Mouse (Mus musculus) stomach, postnatal 0 days (tissue): ENCODE results near the gene Cdca3. TPM values are rescaled to one million over a fixed set of nuclear protein-coding genes. Genes with fewer than 3 reads are reported as not detected.
"Not testable (repeated sequence)": the region's sequence is repeated elsewhere in the genome, so short reads cannot be mapped to it uniquely, and the experiment has no call there.

Experiments used
- ATAC-seq: fragments of 200-750 bp; cut with Nextera tagmentation; 2 replicates; pipeline ENCODE4 v1.8.0; 2017; ENCODE audit not compliant: low FRiP score, low TSS enrichment
- DNase-seq: peaks from one replicate; pipeline ENCODE4 v3.0.0-alpha.2; 2016; ENCODE audit warnings: low spot score
- H3K27ac ChIP-seq: fragments of 300-500 bp; sonication (generic); replicated peaks from 2 replicates; pipeline ENCODE4 v1.5.1; 2014; ENCODE audit warnings: mild to moderate bottlenecking, control low read depth
- H3K27me3 ChIP-seq: fragments of 300-500 bp; sonication (generic); 2 replicates; pipeline ENCODE4 v1.6.1; 2014; ENCODE audit warnings: low read length; ENCODE audit not compliant: control insufficient read depth, insufficient read depth
- H3K36me3 ChIP-seq: fragments of 300-500 bp; sonication (generic); 2 replicates; pipeline ENCODE4 v1.6.1; 2014; ENCODE audit warnings: low read length, mixed read lengths; ENCODE audit not compliant: control insufficient read depth, insufficient read depth
- H3K4me1 ChIP-seq: fragments of 300-500 bp; sonication (generic); replicated peaks from 2 replicates; pipeline ENCODE4 v1.6.1; 2014; ENCODE audit warnings: antibody characterized with exemption; ENCODE audit not compliant: control insufficient read depth, insufficient read depth
- H3K4me2 ChIP-seq: fragments of 300-500 bp; sonication (generic); replicated peaks from 2 replicates; pipeline ENCODE4 v1.6.1; 2014; ENCODE audit warnings: low read depth, mild to moderate bottlenecking, control low read depth, moderate library complexity
- H3K4me3 ChIP-seq: fragments of 300-500 bp; sonication (generic); 2 replicates; pipeline ENCODE4 v1.5.1; 2014; ENCODE audit warnings: low read depth, low read length, control low read depth
- H3K9ac ChIP-seq: fragments of 300-500 bp; sonication (generic); 2 replicates; pipeline ENCODE4 v1.6.1; 2014; ENCODE audit warnings: mild to moderate bottlenecking, low read length, control low read depth, mixed read lengths
- H3K9me3 ChIP-seq: fragments of 300-500 bp; sonication (generic); 2 replicates; pipeline ENCODE4 v1.6.1; 2016; ENCODE audit warnings: low read length; ENCODE audit not compliant: control insufficient read depth
- CTCF ChIP-seq: IDR thresholded peaks from 2 replicates; pipeline ENCODE4 v1.5.1; 2016; ENCODE audit warnings: antibody characterized with exemption, low read depth, mild to moderate bottlenecking, moderate library complexity
- EP300 ChIP-seq: optimal IDR thresholded peaks from 2 replicates; pipeline ENCODE3; 2016; ENCODE audit warnings: antibody characterized with exemption
- WGBS: fragments of 180-500 bp; shearing (Covaris S2); extraction: QIAGEN DNeasy Blood & Tissue Kit; methylation state at CpG from one replicate; pipeline ENCODE4 v1.1.7; 2014; 5-methylcytosine and 5-hydroxymethylcytosine counted together
- polyA plus RNA-seq: library from polyadenylated mRNA; unstranded; fragments of >200 nt; fragmentation: Nextera tagmentation; extraction: Ambion mirVana; gene quantifications from 2 replicates; pipeline ENCODE4 v1.2.1, GENCODE M21; 2015

Cdca3 gene
- polyA plus RNA-seq, 1 experiment from 2014 or later: 52.8 TPM

DNA sequence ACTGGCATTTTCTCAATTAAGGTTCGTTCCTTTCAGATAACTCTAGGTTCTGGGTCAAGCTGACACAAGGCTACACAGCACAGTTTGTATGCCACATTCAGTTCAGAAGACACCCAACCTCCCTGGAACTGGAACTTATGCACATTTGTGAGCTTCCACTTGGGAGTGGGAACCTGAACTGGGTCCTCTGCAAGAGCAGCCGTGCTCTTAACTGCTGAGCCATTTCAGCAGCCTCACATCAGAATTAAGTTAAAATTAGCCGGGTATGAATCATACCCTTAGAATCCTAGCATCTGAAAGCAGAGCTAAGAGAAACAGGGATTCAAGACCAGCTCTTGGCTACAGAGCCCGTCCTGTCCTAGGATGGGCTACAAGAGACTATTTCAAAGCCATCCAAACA, 22.0 kb upstream of the Cdca3 start:
- no peak for TF ChIP-seq EP300
- no peak for TF ChIP-seq CTCF
- H3K9me3 ChIP-seq: no peaks in the 10 kb centered on the region
- no peak for DNase-seq
- no peak overlapping the region for H3K4me2 ChIP-seq
- ATAC-seq: no peak
- 62% methylated on average over 4 of the region's 4 CpGs for WGBS
- H3K4me1 ChIP-seq: peaks cover 2% of the 10 kb centered on the region; the same call in 1 of the 2 replicates
- H3K36me3 ChIP-seq: peaks cover 12% of the 10 kb centered on the region
- no peak overlapping the region for H3K4me3 ChIP-seq
- peak overlapping the region; percentile 95 for H3K27ac ChIP-seq
- H3K27me3 ChIP-seq: no peaks in the 10 kb centered on the region
- H3K9ac ChIP-seq: no peak overlapping the region

GRCm38 (mm10) chr6:124807986-124808357, 21.4 kb upstream of the Cdca3 start:
- H3K27ac ChIP-seq: peak overlapping the region; percentile 95
- peaks cover 12% of the 10 kb centered on the region for H3K36me3 ChIP-seq
- no peak overlapping the region; the same call in 1 of the 2 replicates for H3K9ac ChIP-seq
- ATAC-seq (no peak), DNase-seq (no peak)
- no peaks in the 10 kb centered on the region for H3K27me3 ChIP-seq
- TF ChIP-seq CTCF (no peak), EP300 (no peak)
- peak overlapping the region; percentile 65 for H3K4me3 ChIP-seq
- peaks cover 2% of the 10 kb centered on the region; the same call in 1 of the 2 replicates for H3K4me1 ChIP-seq
- H3K4me2 ChIP-seq: peak overlapping the region; percentile 96
- WGBS: 65% methylated on average over 6 of the region's 6 CpGs
- H3K9me3 ChIP-seq: no peaks in the 10 kb centered on the region

DNA sequence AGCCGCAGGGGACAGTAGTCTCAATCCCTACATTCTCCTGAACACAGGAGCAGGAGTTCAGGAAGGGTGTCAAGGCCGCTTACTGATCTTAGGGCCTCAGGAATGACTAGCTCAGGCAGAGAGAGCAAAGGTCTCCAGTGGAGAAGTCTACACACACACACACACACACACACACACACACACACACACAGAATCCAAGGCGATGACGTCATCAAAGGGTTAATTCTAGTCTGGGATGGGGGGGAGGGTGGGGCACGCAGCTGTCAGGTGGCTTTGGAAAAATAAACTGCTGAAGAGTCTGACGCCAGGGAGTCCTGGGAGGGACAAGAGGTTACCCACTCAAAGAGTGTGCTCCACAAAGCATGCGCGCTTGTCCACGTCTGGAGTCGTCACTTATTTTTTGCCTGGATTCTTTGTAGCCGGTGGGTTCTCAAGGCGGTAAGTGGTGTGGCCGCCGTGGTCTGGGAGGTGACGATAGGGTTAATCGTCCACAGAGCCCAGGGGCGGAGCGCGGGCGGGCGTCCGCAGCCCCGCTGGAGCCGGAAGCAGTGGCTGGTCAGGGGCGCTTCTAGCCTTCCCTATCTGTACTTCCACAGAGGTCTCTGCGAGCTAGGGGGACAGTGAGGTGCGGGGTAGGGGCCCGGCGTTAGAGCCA, 20.9 kb upstream of the Cdca3 start, which contains the start of gene Spsb2:
TSS of gene Spsb2 (plus strand) at position 304 of the 655 bp plus-strand sequence.
- ATAC-seq: peak; percentile 67
- 2% methylated on average over 28 of the region's 29 CpGs for WGBS
- H3K4me2 ChIP-seq: peak within 1 kb of the TSS; percentile 96
- peak within 1 kb of the TSS; percentile 95 for H3K27ac ChIP-seq
- peaks cover 2% of the 10 kb centered on the region; the same call in 1 of the 2 replicates for H3K4me1 ChIP-seq
- peak within 1 kb of the TSS; percentile 78 for H3K9ac ChIP-seq
- TF ChIP-seq CTCF: no peak
- no peak for TF ChIP-seq EP300
- H3K4me3 ChIP-seq: peak within 1 kb of the TSS; percentile 65
- no peaks in the 10 kb centered on the region for H3K27me3 ChIP-seq
- no peaks in the 10 kb centered on the region for H3K9me3 ChIP-seq
- DNase-seq: peak; percentile 87
- H3K36me3 ChIP-seq: peaks cover 12% of the 10 kb centered on the region

DNA sequence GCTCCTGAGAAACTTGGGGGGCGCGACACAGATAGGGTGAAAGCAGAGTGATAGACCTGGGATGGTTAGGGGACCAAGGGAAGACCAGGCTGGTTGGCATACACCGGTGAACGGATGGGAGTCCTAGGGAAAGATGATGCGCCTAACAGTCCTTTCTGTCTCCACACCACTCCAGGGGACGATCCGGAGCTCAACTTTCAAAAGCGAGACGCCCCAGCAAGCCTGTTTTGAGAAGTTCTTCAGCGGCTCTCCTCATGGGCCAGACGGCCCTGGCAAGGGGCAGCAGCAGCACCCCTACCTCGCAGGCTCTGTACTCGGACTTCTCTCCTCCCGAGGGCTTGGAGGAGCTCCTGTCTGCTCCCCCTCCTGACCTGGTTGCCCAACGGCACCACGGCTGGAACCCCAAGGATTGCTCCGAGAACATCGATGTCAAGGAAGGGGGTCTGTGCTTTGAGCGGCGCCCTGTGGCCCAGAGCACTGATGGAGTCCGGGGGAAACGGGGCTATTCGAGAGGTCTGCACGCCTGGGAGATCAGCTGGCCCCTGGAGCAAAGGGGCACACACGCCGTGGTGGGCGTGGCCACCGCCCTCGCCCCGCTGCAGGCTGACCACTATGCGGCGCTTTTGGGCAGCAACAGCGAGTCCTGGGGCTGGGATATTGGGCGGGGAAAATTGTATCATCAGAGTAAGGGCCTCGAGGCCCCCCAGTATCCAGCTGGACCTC, 20.1 kb upstream of the Cdca3 start:
- DNase-seq (peak; percentile 91), ATAC-seq (0 out of 2 replicates have a peak, but pooled peaks have one; percentile 2)
- Histone ChIP-seq H3K4me1 (peaks cover 3% of the 10 kb centered on the region), H3K9me3 (no peaks in the 10 kb centered on the region), H3K9ac (peak overlapping the region; percentile 78), H3K27ac (peak overlapping the region; percentile 95), H3K27me3 (no peaks in the 10 kb centered on the region), H3K36me3 (peaks cover 12% of the 10 kb centered on the region), H3K4me3 (peak overlapping the region; percentile 65), H3K4me2 (peak overlapping the region; percentile 96)
- TF ChIP-seq CTCF (peak; percentile 88), EP300 (no peak)
- 1% methylated on average over 35 of the region's 35 CpGs for WGBS

DNA sequence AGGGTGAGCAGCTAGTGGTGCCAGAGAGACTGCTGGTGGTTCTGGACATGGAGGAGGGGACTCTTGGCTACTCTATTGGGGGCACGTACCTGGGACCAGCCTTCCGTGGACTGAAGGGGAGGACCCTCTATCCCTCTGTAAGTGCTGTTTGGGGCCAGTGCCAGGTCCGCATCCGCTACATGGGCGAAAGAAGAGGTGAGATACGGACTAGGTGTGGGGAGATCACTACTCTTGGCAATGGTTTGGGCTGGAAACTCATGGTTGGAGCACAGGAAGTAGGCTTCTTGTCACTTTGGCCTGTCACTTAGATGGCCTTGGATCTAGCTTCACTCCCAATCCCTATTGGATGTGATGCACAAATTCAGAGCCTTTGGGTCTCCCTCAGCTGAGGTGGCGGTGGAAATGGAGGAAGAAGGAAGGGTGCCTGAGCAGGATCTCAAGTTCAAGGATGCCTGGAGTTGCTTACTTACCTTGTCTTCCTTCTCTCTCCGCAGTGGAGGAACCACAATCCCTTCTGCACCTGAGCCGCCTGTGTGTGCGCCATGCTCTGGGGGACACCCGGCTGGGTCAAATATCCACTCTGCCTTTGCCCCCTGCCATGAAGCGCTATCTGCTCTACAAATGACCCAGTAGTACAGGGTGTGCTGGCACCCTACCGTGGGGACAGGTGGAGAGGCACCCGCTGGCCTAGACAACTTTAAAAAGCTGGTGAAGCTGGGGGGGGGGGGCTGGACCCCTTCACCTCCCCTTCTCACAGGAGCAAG, 19.4 kb upstream of the Cdca3 start:
- H3K4me2 ChIP-seq: peak overlapping the region; percentile 96
- ATAC-seq (no peak), DNase-seq (no peak)
- H3K9me3 ChIP-seq: no peaks in the 10 kb centered on the region
- peaks cover 6% of the 10 kb centered on the region for H3K4me1 ChIP-seq
- peak overlapping the region; percentile 78 for H3K9ac ChIP-seq
- peaks cover 12% of the 10 kb centered on the region for H3K36me3 ChIP-seq
- no peaks in the 10 kb centered on the region for H3K27me3 ChIP-seq
- WGBS: 42% methylated on average over 14 of the region's 14 CpGs
- peak overlapping the region; percentile 65 for H3K4me3 ChIP-seq
- H3K27ac ChIP-seq: peak overlapping the region; percentile 95
- TF ChIP-seq EP300 (no peak), CTCF (no peak)

GRCm38 (mm10) chr6:124810566-124811402, 18.6 kb upstream of the Cdca3 start:
- ATAC-seq, H3K4me2 ChIP-seq, H3K4me3 ChIP-seq, H3K27me3 ChIP-seq, DNase-seq, H3K4me1 ChIP-seq, H3K9ac ChIP-seq, H3K9me3 ChIP-seq: not testable (repeated sequence)
- Histone ChIP-seq H3K36me3 (peaks cover 16% of the 10 kb centered on the region), H3K27ac (peak overlapping the region; percentile 95; the same call in 1 of the 2 replicates)
- WGBS: 86% methylated on average over 11 of the region's 11 CpGs
